Mouse (Mus musculus) lung, postnatal 4 days (tissue): Measurements from ENCODE around the gene Smad3.

Source experiments
- DNase-seq, 2 experiments: peaks; one replicate each; pipeline ENCODE4 v3.0.0; 2021

The Smad3 gene

DNA sequence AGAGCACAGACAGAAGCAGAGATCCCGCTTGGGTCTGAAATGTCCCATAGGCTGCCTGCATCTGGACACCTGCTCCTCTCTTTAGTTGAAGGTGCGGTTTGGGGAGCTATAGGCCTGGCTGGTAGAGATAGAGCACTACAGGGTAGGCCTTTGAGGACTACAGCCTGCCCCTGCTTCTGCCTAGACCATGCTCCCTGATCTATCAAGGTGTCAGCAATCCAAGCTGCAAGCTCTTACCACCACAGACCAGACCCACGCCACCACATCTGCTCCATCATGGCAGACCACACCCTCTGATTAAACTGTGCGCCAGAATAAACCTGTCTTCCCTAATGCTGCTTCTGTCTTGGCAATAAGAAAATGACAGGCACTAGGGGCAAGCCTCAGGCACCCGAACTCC lies 13.2 kb downstream of the Smad3 start:
- no peak for DNase-seq

- DNase-seq: no peak
These were observed 14.0 kb downstream of the Smad3 start for GRCm38 (mm10) chr9:63743775-63744174.

- no peak for DNase-seq
These were observed 14.7 kb downstream of the Smad3 start for GRCm38 (mm10) chr9:63742887-63743660.

DNA sequence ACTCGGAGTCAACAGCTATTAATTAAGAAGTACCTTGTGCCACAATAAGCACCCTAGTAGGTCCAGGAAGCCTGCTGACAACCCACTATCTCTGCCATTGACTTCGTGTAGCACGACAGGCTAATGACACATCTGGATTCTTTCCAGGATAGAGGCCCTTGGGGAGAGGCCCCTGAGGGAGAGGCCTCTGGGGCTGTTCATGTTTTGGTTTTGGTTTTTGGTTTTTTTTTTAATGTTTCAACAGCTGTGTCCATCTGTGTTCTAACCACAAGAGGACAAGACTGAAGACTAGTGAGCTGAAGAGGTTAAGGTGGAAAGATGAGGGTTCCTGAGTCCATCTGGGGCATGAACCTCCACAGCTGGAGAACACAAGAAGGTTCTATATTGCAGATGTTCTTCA lies 15.5 kb downstream of the Smad3 start:
- DNase-seq: peak in 1 of 2 experiments; percentile 58

DNA sequence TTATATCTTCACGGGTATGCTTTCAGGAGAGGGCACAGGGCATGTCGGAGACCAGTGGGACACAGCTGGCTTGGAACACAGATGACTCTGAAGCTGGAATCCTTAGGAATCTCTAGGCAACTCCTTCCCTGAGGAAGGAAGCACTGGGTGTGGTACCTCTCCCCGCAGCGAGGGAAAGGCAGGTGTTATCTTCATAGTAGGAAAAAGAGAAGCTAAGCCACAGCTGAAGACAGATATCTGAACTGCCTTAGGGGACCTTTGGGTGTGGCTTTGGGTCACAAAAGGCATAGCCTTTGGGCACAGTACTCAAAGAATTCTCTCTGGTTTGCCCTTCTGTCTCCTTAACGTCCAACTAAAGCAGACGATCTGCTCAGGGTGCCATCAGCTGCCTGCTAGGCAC lies 16.0 kb downstream of the Smad3 start:
- no peak for DNase-seq

DNA sequence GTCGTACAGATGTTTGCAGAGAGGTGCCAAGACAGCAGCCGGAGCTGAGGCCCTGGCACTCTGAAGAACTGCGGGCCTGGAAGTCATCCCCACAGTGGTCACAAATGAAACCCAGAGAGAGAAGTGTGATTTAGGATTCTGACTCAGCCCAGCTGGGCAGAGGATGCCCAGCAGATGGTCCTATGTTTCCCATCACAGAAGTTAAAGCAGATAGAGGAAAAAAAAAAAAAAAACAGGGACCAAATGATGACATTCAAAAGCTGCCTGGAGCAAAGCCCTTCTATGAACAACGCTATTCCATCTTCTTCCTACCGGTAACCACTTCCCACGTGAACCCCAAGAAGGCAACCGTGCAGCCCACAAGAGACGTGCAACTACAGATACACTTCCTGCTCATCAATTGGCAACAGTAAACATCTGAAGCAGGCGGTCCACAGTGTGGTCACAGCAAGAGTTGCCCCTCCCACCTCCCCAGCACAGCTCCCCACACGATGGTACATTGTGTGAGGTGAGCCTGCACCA lies 17.4 kb downstream of the Smad3 start:
- no peak for DNase-seq

- peak in 1 of 2 experiments; percentile 45 for DNase-seq
These were observed 19.0 kb downstream of the Smad3 start for GRCm38 (mm10) chr9:63738830-63739229.

DNA sequence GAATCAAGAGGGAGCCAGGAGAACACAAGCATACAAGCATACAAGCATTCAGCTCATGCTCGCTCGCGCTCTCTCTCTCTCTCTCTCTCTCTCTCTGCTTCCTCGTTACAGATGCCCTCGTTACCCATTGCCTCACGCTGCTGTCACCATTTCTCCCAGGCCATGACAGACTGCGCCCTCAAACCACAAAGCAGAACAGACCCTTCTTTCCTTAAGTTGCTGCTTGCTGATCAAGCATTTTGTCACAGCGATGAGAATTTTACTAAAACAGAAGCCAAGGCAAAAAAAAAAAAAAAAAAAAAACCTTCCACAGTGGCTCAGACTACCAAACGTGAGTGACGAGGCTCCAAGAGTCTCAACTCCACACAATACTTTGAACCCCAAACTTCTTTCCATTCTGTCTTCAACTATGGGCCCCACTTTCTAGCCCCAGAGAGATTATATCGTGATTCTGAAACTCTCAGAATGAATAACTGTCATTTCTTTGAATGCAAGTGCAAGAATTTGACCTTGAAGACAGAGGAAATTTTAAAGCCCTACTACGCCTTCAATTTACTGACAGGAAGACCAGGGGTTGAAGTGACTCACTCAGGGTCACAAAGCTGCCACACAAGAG lies 19.6 kb downstream of the Smad3 start:
- no peak for DNase-seq

DNA sequence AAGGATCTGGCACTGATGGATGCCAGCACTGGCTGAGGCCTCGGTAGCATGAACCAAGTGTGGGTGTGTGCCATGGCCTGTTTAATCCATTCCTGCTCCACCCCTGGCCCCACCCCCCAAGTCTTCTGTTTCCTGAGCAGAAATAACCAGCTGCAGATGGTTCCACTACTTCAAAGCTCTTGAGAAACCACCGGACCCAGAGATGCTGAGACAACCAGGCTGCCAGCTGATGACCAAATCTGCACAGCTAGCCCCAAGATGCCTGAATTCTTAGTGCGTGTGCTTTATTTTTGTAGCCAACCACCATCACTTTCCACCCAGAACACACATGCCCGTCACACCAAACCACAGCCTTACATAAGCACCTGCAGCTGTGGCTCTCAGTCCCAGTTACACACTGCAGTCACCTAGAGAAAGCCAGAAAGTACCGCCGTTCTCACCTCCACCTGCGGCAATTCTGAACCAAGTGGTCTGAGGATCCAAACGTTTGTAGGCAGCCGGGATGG lies 20.3 kb downstream of the Smad3 start:
- DNase-seq: peak; percentile 59 to 62

GRCm38 (mm10) chr9:63734261-63734660 lies 23.5 kb downstream of the Smad3 start:
- no peak for DNase-seq

DNA sequence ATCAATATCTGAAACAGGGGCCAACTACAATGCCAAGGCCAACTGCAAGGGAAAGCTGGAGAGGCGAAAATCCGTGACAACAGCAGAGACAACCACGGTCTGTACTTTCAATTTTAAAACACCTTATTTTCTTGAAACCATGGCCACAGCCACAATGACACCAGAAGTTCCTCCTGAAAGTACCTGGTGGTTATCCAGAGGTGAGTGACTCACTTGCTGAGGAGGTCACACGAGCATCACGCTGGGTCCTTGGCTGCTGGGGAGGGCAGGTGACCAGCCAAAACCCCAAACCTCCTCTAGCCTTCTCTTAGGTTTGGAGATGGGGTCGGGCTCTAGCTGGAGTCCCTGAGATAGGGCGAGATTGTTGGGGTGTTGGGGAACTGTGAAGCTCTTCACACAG lies 25.1 kb downstream of the Smad3 start:
- DNase-seq: no peak

DNA sequence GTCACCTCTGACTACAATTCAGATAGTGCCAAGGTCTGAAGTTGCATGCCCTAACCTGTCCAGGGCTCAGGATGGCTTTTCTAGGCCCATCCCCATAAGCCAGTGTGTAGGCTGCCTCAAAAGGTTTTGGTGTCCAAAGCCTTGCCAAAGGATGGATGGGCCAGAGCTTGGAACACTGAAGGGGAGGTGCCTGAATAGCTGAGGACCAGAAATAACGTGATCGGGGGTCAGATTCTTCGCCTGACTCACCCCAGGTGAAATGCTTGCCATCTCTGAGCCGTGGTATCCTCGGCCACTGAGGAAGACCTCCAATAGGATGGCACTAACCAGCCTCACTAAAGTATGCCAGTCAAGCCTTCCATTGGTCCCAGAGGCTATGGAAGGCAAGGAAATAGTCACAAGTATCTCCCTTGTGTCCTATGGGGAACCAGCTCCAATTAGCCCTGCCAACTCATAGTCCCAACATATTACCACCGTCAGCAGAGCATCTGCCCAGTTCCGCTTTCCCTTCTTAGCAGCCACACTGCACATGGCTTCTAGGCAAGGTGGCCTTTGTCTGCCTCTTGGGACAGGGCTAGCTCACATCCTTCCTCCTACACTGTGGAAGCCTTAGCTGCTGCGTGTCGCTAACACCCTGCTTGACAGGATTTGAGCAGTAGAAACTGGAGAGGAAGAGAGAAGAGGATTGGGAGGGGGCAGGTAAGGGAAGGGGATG lies 26.5 kb downstream of the Smad3 start:
- peak in 1 of 2 experiments; percentile 45 for DNase-seq

- peak in 1 of 2 experiments; percentile 55 for DNase-seq
These were observed 28.8 kb downstream of the Smad3 start for GRCm38 (mm10) chr9:63728969-63729368.

DNA sequence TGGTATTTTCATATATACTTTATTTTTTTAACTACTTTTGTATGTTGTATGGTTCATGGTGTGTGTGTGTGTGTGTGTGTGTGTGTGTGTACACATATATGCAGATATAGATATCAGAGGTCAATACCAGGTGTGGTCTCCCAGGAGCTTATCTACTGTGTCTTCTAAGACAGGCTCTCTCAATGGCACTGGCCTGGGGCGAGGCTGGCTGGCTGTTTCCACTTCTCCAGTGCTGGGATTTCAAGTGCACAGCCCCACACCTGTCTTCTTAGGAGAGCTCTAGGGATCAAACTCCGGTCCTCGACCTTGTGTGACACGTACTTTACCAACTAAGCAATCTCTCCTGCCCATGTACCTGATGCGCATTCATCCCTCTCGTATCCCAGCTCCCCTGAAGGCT lies 30.7 kb downstream of the Smad3 start:
- DNase-seq: no peak

- peak; percentile 51 to 69 for DNase-seq
These were observed 31.4 kb downstream of the Smad3 start for GRCm38 (mm10) chr9:63726088-63727010.

GRCm38 (mm10) chr9:63724750-63725149 lies 33.0 kb downstream of the Smad3 start:
- DNase-seq: no peak

DNA sequence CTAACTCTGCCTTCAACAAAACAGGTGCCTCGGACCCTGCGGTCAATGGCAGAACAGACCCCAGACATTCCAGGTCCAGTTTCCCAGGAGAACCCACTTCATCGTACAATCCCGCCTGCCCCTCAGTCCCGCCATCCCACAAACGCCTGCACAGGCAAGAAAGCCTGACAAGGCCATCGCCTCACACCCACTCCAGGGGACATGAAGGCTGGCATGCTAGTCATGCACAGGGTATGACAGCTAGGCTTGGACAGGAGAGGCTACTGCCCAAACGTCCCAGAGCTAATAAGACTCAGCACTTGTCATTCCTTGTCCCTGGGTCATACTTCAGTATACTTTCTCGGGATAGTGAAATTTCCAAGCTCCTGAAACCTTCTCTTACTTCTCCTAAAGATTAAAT lies 34.9 kb downstream of the Smad3 start:
- no peak for DNase-seq

GRCm38 (mm10) chr9:63722350-63722749 lies 35.4 kb downstream of the Smad3 start:
- no peak for DNase-seq

DNA sequence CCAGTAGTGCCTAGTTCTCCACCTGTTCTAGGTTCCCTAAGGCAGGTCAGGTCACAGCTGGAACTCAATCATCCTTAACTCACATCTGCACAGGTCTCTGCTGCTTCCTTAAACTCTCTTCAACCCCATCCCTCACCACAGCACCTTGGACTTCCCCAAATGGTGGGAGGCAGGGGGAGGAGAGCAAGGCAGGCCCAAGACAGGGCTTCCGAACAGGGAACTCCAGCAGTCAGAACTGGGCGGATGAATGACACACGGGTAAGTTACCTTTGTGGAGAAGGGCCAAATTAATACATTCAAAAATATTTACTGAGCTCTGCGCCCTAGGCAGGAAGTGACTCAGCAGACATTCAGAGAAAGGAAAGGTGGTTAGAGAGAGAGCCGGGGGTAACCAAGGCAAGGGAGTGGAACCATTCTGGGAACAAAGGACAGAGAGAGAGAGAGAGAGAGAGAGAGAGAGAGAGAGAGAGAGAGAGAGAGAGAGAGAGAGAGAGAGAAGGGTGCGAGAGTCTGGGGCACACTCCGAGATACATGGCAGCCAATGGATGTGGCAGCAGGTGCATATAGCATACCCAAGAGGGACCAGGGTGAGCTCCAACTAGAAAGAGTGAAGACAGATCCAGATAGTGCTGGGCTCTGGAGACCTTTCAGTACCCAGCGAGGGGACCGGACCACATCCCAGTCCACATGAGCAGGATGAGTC lies 36.1 kb downstream of the Smad3 start:
- DNase-seq: peak in 1 of 2 experiments; percentile 38

DNA sequence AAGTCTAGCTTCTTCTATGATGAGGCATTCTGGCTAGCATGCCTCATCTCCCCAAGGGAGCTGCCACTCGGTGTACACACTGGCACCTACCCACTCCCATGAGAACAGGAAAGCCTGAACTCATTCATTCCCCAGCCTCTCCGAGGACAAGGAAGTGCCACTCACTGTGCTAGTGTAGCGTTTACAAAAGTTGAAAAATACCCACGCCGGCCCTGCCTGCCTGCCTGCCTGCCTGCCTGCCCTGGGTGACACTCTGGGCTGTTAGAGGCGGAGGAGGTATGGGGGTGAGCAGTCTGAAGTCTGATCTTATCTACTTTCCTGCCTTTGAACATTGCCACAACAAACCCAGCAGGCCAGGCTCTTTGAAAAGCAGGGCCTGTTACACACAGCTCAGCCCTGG lies 37.1 kb downstream of the Smad3 start:
- peak; percentile 50 to 62 for DNase-seq

DNA sequence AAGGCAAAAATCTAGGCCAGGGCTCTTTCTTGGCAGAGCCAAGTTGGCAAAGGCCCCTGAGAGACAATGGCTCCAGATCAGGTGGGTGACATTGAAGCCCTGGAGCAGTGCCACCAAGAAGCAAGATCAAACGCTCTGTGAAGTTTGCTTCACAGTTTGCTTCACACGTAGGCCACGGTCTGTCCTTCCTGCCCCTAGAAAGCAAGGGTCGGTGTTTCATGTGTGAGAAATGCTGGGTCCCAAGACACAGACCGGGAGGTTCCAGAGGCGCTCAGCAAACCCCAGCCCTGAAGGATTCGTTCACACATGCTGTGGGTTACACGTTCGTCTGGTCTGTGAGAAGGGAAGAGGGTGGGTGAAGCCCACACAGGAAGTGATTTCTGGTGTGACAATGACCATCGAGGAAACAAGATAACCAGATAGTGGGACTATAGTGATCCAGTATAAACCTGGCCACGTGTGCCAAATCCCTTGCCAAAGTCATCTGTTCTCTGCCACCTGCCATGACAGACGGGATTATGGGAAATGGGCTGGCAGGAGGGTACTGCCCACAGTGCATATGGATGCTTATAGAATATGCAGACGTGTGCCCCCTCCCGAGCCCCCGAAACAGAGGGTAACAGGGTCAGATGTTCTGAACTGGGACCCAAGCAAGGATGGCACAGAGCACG lies 37.9 kb downstream of the Smad3 start:
- peak in 1 of 2 experiments; percentile 31 for DNase-seq
